Mouse (Mus musculus) thymus, adult 2 months (tissue): ENCODE data around the gene Farp1.

Experiments
- CTCF ChIP-seq: fragments of 200-500 bp; IDR thresholded peaks from 2 replicates; pipeline ENCODE4 v1.5.1; 2012; ENCODE audit warnings: mild to moderate bottlenecking, control low read depth, low read length, moderate library complexity, borderline replicate concordance; ENCODE audit not compliant: control insufficient read depth, poor library complexity, insufficient read depth; ENCODE audit errors: extremely low read depth
- POLR2A ChIP-seq: fragments of 200-500 bp; IDR thresholded peaks from 2 replicates; pipeline ENCODE4 v1.6.1; 2012; ENCODE audit warnings: mild to moderate bottlenecking, low read length, control low read depth, moderate library complexity; ENCODE audit not compliant: control insufficient read depth, poor library complexity, insufficient read depth; ENCODE audit errors: extremely low read depth

DNA sequence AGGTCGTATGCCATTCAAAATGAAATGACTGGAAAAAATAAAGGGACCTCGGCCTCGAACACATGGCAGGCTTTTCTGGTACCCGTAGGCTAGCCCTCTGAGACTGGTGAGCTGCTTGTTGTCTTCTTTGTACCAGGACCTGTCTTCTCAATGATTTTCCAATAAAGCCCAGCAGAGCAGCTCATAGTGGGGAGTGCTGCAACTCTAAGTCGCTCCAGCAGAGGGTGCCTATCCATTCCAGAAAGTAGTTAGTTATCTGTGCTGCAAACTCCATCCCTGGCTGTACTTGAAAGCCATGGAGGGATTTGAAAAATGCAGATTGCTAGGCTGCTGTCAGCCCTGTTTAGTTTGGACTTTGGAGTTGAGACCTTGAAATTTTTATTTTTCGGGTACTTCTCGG is 224.8 kb downstream of the Farp1 start:
- TF ChIP-seq CTCF (no peak), POLR2A (no peak)
